Mouse (Mus musculus) right cerebral cortex, postnatal 10 days (tissue): ENCODE measurements at regions not wholly inside any gene's neighbourhood (a gene's known extent, or its start where the extent isn't known, plus 50 kb on each side); places are given as distances from the start of the nearest gene placed in this dataset.
A peak's percentile ranks its signal among the peaks of the same experiment; 100 is the strongest.
"Not testable (repeated sequence)": the region's sequence is repeated elsewhere in the genome, so short reads cannot be mapped to it uniquely, and the experiment has no call there.

ENCODE experiments used
- DNase-seq, 2 experiments: peaks; one replicate each; pipeline ENCODE4 v3.0.0; 2021; ENCODE audit warnings: low spot score in 2 of 2

- DNase-seq, result no peak
Measured at GRCm38 (mm10) chr12:104637046-104638032, 114.4 kb downstream of the Dicer1 start.

- no peak for DNase-seq
Measured at GRCm38 (mm10) chr12:104636474-104636873, 115.3 kb downstream of the Dicer1 start.

GRCm38 (mm10) chr12:104634818-104635217 lies 116.9 kb downstream of the Dicer1 start:
- DNase-seq, result no peak

- no peak for DNase-seq
Measured at GRCm38 (mm10) chr12:104630590-104630989, 121.2 kb downstream of the Dicer1 start.

- no peak for DNase-seq
Measured at GRCm38 (mm10) chr12:104629449-104629848, 122.3 kb downstream of the Dicer1 start.

- DNase-seq, result no peak
Measured at GRCm38 (mm10) chr12:104626054-104626453, 125.7 kb downstream of the Dicer1 start.

- DNase-seq, result no peak
Measured at GRCm38 (mm10) chr12:104623896-104624685, 127.7 kb downstream of the Dicer1 start.

- DNase-seq, result peak; percentile 88 to 90
Measured at GRCm38 (mm10) chr12:104617111-104617725, 134.5 kb downstream of the Dicer1 start.

GRCm38 (mm10) chr12:104614240-104614639 lies 137.5 kb downstream of the Dicer1 start:
- DNase-seq, result peak in 1 of 2 experiments; percentile 45

- no peak for DNase-seq
Measured at GRCm38 (mm10) chr12:104609767-104610166, 136.6 kb upstream of the Gsc start.

GRCm38 (mm10) chr12:104608956-104609355 lies 135.8 kb upstream of the Gsc start:
- not testable (repeated sequence) for DNase-seq

GRCm38 (mm10) chr12:104607410-104607809 lies 134.3 kb upstream of the Gsc start:
- no peak for DNase-seq

GRCm38 (mm10) chr12:104605535-104606399 lies 132.6 kb upstream of the Gsc start:
- no peak for DNase-seq

- no peak for DNase-seq
Measured at GRCm38 (mm10) chr12:104598056-104598455, 124.9 kb upstream of the Gsc start.

GRCm38 (mm10) chr12:104593526-104594155 lies 120.5 kb upstream of the Gsc start:
- DNase-seq, result peak; percentile 82

GRCm38 (mm10) chr12:104592791-104593525 lies 119.8 kb upstream of the Gsc start:
- no peak for DNase-seq

- DNase-seq, result no peak
Measured at GRCm38 (mm10) chr12:104591571-104591970, 118.4 kb upstream of the Gsc start.

- no peak for DNase-seq
Measured at GRCm38 (mm10) chr12:104590291-104590690, 117.2 kb upstream of the Gsc start.

- no peak for DNase-seq
Measured at GRCm38 (mm10) chr12:104584408-104584807, 111.3 kb upstream of the Gsc start.

- DNase-seq, result no peak
Measured at GRCm38 (mm10) chr12:104580796-104581195, 107.7 kb upstream of the Gsc start.
